Mouse (Mus musculus) layer of hippocampus, adult 9-10 months (tissue): ENCODE measurements around the gene Bach2.

Experiments used
- DNase-seq: peaks from one replicate; pipeline ENCODE4 v3.0.0; 2022; ENCODE audit warnings: low spot score

Bach2 gene

GRCm38 (mm10) chr4:32428738-32429137 is 190.1 kb downstream of the Bach2 start:
- DNase-seq, result no peak

DNA sequence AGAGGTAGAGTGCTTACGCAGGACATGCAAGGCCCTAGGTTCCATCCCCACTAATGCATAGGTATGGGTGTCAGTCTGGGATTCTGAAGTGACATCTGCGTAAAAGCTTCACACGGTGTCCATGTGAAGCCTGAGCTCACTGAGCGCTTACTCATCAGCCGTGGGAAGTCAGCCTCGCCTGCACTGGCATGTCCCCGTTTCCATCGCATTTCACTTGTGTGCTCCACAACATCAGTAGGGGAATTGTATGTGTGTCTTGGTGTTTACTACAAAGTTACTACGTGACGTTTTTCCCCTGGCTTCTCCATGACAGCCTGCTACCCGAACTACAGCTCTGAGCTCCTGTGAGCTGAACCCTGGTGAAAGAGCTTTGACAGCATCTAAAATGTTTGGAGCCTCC is 191.5 kb downstream of the Bach2 start:
- DNase-seq, result no peak

GRCm38 (mm10) chr4:32430981-32431380 is 192.4 kb downstream of the Bach2 start:
- no peak for DNase-seq

GRCm38 (mm10) chr4:32432271-32432781 is 193.7 kb downstream of the Bach2 start:
- DNase-seq, result no peak

GRCm38 (mm10) chr4:32432945-32433344 is 194.3 kb downstream of the Bach2 start:
- DNase-seq, result no peak

GRCm38 (mm10) chr4:32434612-32435011 is 196.0 kb downstream of the Bach2 start:
- no peak for DNase-seq

- no peak for DNase-seq
Measured at GRCm38 (mm10) chr4:32439974-32440739, 201.6 kb downstream of the Bach2 start.

- DNase-seq, result no peak
Measured at GRCm38 (mm10) chr4:32440740-32441072, 202.1 kb downstream of the Bach2 start.

DNA sequence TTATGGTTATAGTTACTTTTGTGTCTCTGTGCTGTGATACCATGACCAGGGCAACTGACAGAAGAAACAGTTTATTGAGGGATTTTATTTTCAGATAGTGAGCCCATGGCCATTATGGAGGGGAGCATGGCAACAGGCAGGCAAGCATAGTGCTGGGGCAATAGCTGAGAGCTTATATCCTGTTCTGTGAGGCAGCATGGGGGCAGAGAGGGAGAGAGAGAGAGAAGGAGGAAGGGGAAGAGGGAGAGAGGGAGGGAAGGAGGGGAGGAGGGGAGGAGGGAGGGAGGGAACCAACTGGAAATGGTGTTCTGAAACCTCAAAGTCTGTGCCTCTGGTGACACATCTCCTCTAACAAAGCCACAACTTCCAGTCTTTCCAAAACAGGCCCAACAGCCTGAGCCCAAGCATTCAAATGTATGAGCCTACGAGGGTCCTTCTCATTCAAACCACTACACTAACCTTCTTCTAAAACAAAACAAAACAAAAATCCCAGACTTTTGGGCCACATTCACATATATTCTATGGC is 206.1 kb downstream of the Bach2 start:
- no peak for DNase-seq

GRCm38 (mm10) chr4:32447850-32448249 is 209.2 kb downstream of the Bach2 start:
- DNase-seq, result no peak

- DNase-seq, result no peak
Measured at GRCm38 (mm10) chr4:32461986-32462385, 223.4 kb downstream of the Bach2 start.

DNA sequence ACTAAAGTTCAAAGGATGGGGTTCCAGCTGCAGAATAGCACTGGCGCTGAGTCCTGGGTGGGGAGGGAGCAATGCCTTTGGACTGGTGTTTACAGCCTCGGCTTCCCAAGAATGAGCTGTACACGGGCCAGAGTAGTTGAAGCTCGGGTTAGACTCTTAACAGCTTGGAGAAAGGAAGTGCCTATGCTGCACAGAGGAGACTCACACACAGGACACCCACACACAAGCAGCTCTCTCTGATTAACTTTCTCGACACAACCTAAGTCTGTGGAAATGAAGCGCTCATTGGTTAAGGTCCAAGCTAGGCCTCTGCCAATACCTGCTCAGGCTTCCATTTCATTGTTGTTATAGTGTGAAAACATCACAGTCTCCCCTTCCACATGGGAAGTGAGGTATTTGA is 224.5 kb downstream of the Bach2 start:
- no peak for DNase-seq

- DNase-seq, result no peak
Measured at GRCm38 (mm10) chr4:32464540-32464939, 225.9 kb downstream of the Bach2 start.

GRCm38 (mm10) chr4:32466031-32466430 is 227.4 kb downstream of the Bach2 start:
- no peak for DNase-seq

DNA sequence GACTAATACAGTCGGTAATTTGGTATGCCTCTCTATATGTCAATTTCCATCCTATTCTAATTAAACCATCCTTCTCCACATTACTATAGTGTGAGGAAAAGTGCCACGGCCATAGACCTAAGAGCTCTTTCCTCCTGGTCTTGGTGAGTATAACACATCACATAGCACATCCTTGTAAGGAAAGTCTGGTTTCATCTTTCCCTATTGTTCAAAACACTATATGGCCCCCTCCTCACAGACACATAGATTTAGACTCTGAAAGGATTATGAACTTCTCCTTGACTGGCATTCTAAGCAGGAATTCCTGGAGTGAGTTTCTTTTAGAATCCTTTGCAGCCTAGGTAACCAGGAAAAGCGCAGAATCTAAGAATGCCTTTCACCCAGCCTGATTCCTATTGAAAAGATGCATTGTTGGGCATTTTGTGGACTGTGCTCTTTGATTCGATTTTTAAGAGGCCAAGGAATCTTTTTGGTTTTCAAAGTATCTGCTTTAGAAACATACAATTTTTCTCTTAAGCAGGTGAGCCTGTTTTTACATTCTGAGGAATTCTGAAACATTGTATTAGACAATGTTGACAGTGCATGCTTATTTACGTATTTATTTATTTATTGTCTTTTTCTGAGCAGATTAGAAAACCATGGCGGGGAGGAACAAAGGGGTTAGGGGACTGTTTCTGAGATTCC is 239.5 kb downstream of the Bach2 start:
- no peak for DNase-seq

DNA sequence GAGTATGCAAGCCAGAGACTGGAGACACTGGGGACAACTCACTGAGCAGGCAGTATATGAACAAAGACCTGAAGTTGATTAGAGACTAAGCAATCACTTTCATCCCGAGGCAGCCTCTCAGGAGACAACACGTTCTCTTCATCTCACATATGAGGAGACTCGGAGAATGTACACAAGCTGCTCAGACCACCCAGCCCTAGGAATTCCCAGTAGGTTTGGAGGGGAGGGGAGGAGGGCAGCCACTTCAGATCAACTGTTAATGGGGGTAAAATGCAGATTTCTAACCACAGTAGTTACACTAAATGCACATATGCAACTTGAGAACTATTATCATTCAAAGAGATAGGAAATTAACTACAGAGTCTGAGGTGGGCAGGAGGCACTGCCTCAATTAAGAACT is 240.6 kb downstream of the Bach2 start:
- DNase-seq, result no peak

GRCm38 (mm10) chr4:32479801-32480700 is 241.4 kb downstream of the Bach2 start:
- no peak for DNase-seq

DNA sequence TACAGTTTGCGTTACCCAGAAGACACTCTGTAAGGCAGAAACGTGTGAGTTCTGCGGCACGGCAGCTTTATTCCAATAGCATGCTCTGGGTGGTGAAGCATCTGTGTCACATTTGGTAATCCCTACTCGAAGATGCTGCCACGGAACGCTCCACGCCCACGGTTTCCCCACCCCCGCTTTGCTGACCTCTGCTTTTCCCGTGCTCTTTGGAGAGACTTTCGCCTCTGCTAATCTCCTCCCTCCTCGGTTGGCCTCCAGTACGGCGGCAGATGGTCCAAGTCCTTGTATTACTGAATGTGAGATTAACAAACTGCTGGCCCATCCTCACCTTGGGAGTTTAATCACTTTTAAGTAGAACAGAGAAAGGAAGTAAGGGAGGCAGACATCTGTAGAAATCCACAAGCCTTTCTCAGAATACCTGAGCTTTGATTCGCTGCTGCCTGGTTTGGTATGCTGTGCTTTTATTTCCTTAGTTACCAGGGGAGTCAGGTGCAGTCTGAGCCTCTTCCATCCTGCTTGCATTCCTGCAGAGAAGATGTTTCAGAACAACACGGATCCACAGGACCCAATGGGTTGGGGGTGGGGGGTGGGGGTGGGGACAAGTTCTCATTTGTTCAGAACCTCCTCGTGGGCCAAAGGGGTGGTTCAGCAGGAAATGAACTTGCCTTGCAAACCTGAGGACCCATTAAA is 242.9 kb downstream of the Bach2 start:
- DNase-seq, result no peak

GRCm38 (mm10) chr4:32482138-32482537 is 243.5 kb downstream of the Bach2 start:
- DNase-seq, result no peak

- DNase-seq, result no peak
Measured at GRCm38 (mm10) chr4:32482936-32483335, 244.3 kb downstream of the Bach2 start.

GRCm38 (mm10) chr4:32485848-32486247 is 247.2 kb downstream of the Bach2 start:
- DNase-seq, result no peak
